Mouse (Mus musculus) ES-CJ7 (cell line): ENCODE data around the gene Iffo1.
A peak's percentile ranks its signal among the peaks of the same experiment; 100 is the strongest.
"Not testable (repeated sequence)": the region's sequence is repeated elsewhere in the genome, so short reads cannot be mapped to it uniquely, and the experiment has no call there.

Experiments used
- DNase-seq: peaks from one replicate; pipeline ENCODE4 v3.0.0; 2011; ENCODE audit warnings: low read depth, low spot score

Gene Iffo1

GRCm38 (mm10) chr6:125160854-125161760, 16.1 kb downstream of the Iffo1 start:
- DNase-seq = peak; percentile 96

GRCm38 (mm10) chr6:125161971-125162370, 16.9 kb downstream of the Iffo1 start:
- DNase-seq = peak; percentile 88

DNA sequence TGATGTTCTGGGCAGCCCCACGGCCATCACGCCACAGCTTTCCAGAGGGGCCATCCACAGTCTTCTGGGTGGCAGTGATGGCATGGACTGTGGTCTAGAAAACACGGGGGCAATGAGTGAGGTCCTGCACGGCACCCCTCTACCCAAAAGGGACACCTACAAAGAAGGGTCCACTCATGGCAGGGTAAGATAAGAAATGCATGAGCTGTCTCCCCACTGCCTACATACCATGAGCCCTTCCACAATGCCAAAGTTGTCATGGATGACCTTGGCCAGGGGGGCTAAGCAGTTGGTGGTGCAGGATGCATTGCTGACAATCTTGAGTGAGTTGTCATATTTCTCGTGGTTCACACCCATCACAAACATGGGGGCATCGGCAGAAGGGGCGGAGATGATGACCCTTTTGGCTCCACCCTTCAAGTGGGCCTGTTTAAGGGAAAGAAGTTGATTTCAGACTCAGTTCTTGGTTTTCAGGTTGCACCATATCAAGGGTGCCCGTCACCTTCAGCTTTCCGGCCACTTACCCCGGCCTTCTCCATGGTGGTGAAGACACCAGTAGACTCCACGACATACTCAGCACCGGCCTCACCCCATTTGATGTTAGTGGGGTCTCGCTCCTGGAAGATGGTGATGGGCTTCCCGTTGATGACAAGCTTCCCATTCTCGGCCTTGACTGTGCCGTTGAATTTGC, 17.7 kb downstream of the Iffo1 start:
- not testable (repeated sequence) for DNase-seq

GRCm38 (mm10) chr6:125163801-125164657, 19.0 kb downstream of the Iffo1 start:
- peak; percentile 57 for DNase-seq

DNA sequence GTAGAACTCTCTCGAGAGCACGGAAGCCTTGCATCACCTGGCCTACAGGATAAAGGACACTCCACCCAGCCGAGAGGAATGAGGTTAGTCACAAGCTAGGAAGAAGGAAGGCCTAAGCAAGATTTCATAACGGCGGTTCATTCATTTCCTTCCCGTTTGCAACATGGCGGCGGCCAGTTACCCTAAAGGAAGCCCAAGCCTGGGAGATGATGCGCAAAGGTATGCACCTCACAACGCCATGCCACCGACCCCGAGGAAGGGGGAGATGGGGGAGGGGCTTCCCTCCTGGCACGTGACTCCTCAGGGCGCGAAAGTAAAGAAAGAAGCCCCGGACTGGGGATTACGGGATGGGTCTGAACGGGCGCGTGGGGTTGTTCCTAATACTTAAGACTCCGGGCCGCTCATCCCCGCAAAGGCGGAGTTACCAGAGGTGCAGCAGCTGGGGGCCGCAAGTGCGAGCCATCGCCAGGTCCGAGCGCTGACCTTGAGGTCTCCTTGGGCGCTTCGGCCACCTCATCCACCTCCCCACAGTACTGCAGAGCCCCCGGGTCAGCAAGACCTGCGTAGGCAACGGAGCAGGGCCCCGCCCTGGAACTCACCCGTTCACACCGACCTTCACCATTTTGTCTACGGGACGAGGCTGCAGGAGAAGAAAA, 19.8 kb downstream of the Iffo1 start:
- peak; percentile 92 for DNase-seq

DNA sequence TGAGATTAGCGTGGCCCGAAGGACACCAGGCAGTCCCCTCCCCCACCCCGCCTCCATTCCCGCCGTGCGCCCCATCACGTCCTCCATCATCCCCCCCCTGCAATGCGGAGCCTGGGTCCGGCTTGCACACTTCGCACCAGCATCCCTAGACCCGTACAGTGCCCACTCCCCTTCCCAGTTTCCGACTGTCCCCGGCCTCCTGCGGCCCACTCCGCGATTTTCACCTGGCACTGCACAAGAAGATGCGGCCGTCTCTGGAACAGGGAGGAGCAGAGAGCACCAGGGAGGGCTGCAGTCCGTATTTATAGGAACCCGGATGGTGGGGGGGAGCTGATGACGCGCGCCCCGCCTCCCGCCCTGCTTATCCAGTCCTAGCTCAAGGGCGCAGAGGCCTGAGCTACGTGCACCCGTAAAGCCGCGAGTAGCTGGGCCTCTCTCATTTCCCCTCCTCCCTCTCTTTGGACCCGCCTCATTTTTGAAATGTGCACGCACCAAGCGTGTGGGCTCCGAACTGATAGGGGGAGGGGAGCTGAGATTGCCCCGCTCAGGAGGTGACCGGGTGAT, 20.4 kb downstream of the Iffo1 start:
- peak; percentile 99 for DNase-seq

GRCm38 (mm10) chr6:125166051-125166751, 21.2 kb downstream of the Iffo1 start, which contains the start of gene Gapdh:
Gene Gapdh, minus strand, starts transcription at chr6:125166467.
- peak; percentile 73 for DNase-seq

DNA sequence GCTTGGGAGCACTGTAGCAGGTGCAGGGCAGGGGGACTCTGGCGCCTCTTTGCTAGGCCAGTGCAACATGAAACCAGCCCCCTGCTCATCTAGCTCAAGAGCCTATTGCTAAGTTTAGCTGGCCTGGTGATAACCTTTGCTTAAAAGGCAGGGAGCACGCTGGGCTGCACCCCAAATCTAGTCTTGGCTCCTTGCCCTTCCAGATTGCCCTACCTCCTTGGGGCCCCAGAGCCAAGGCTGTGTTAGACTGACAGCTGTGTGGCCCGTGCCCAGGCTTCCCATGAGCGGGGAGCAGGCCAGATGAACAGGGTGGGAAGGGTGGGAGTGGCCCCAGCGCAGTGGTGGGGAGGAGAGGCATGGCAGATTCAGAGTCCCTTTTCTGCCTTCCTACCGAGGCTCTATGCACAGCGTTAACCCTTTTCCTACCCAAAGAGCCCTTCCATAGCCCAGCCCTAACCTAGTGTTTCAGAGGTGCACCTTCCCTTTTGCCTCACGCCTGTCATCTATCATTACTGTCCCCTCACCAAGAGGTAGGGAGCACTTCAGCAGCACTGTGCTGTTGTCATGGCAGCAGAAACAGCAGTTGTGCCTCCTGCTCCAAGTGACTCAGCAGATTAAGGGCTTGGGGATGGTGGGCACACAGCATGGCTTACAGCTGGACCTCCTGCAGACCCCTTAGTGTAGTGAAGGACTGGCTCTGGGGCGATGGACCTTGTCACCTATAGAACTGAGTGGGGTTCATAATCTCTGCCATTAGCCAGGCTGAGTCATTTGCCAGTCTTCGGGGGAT, 22.0 kb downstream of the Iffo1 start:
- DNase-seq = peak; percentile 53

DNA sequence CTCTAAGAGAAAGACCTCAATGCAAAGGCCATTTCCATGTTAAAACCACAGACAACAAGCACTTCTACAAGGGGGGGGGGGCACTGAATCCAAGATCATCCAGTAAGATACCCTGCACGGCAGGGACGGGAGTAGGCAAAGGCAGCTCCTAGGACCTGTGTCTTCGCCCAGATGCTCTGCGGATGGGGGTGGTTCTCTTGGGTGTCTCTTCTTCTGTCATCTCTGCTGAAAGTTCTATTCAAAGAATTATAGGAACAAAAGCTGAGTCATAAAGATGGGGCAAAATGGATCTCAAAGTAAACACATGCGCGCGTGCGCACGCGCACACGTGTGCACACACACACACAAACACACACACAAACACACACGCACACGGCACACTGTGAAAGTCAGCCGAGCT, 23.0 kb downstream of the Iffo1 start:
- no peak for DNase-seq

DNA sequence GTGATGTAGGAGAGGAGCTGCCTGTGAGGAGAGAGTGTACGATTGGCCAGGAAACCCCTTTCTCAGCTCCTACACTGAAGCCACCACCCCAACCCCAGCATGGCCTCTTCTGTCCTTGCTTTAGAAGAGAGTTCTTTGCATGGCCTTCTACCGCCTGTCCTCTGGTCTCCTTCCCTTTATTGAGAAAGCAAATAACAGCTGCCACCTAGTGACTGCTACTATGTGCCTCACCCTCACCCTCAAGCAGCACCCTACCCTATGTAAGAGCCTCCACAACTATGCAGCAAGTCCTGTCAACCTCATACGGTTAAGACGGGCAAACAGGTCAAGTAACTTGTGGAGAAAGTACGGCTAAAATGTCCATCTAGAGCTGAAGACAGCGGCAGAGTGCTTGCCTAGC, 25.2 kb downstream of the Iffo1 start:
- DNase-seq = no peak

DNA sequence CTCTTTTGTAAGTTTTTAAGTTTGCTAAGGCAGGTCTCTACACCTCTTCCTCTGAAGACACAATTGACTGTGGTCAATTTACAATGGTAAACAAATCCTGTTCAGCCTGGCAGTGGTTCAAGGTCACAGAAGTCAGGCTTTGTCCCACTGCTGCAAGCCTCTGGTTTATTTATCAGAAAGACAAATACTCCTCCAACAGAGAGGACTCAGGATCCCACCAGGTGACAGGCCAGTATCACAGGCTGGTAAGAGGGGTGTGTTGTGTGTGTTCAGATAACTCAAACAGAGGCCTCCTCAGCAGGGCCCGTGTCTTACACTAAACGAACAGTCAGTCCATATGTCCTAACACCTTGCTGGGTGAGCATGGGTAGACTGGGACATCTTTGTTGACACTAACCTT, 27.4 kb downstream of the Iffo1 start:
- peak; percentile 91 for DNase-seq

DNA sequence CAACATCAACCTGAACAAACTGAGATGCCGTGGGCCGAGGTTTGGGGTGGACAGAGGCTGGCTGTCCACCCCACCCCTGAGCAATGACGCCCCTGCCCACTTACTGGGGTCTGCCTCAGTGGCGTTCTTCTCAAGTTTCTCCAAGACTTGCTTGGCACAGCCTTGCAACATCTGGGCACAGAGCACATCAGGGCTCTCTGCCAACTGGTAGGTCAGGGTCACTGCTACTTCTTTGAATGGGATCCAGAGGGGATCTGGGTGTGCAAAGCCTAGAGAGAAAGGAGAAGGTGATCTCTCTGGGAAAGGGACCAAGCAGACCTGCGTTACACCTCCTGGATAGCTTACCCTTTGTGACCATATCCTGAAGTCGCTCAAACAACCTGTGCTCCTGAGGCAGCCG, 28.2 kb downstream of the Iffo1 start:
- no peak for DNase-seq

DNA sequence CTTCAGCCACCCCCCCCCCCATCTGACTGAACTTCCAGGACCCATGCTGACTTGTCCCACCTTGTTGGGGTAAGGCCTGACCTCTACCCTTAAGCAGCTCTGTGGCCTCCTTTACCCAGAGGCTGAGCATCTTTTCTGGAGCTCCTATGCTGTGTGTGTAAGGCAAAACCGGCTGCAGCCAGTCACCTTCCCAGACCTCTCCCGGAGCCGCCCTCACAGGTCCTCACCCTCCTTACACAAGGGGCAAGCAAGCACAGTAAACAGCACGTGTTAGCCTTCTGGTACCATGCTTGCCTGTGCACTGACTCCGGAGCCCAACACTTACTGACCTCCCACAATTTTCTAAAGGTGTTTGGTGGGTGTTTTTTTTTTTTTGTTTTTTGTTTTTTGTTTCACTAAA, 30.4 kb downstream of the Iffo1 start:
- DNase-seq = peak; percentile 76

- no peak for DNase-seq
Observed at GRCm38 (mm10) chr6:125179601-125180000, 34.6 kb downstream of the Iffo1 start.

DNA sequence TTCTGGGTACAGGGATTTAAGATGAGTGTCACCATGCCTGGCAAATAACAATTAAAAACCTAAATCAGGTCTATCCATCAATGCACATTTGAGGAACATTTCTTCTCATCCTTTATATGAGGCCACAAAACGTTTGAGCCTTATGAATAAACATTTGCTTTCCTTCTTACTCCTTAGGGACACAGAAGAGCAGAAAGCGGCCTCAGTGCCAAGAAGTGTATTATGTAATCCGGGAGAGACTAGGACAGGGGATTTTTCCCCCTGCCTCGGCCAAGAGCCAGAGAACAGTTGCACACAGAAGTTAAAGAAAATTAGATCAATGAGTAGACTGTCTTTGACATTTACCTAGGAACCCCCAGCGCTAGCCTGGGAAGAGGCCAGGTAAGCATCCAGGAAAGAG, 37.1 kb downstream of the Iffo1 start:
- DNase-seq = no peak

- no peak for DNase-seq
Observed at GRCm38 (mm10) chr6:125186203-125186602, 41.2 kb downstream of the Iffo1 start.

DNA sequence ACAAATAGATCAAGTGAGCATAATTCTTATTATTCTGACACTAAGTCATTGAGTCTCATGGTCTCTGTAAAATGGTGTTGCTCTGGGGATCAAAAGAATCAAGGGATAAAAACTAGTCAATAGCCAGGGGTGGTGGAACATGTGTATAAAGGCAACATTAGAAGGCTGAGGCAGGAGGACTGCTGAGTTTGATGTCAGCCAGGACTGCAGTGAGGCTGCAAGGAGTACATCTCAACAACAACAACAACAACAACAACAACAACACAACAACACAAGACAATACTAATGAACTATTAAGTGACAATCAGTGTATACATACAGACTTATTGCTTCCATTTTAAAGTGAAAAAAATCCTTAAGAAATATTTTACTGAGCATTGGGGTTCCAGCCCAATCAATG, 45.8 kb downstream of the Iffo1 start:
- DNase-seq = no peak

GRCm38 (mm10) chr6:125191332-125192015, 46.4 kb downstream of the Iffo1 start, which contains the start of the genes Ncapd2 and Mrpl51:
Gene Ncapd2, minus strand, starts transcription at chr6:125191701.
Gene Mrpl51, plus strand, starts transcription at chr6:125191801.
- DNase-seq = peak; percentile 99
